Mouse (Mus musculus) lung, embryonic 14.5 days (tissue): ENCODE results near the gene Gm960. TPM values are rescaled to one million over a fixed set of nuclear protein-coding genes. Genes with fewer than 3 reads are reported as not detected.

ENCODE experiments used
- ATAC-seq: fragments of 200-750 bp; cut with Nextera tagmentation; 2 replicates; pipeline ENCODE4 v1.8.0; 2017; ENCODE audit warnings: mild to moderate bottlenecking, moderate TSS enrichment, moderate library complexity; ENCODE audit not compliant: insufficient read depth
- DNase-seq: peaks from one replicate; pipeline ENCODE4 v3.0.0-alpha.2; 2015
- H3K27ac ChIP-seq: fragments of 300-500 bp; sonication (generic); 2 replicates; pipeline ENCODE4 v1.5.1; 2014; ENCODE audit warnings: low read depth, mild to moderate bottlenecking, moderate library complexity
- H3K27me3 ChIP-seq: fragments of 300-500 bp; sonication (generic); 2 replicates; pipeline ENCODE4 v1.6.1; 2014; ENCODE audit warnings: low read length, control low read depth; ENCODE audit not compliant: insufficient read depth
- H3K36me3 ChIP-seq: fragments of 300-500 bp; sonication (generic); 2 replicates; pipeline ENCODE4 v1.6.1; 2014; ENCODE audit warnings: control low read depth; ENCODE audit not compliant: insufficient read depth
- H3K4me1 ChIP-seq: fragments of 300-500 bp; sonication (generic); 2 replicates; pipeline ENCODE4 v1.6.1; 2014; ENCODE audit warnings: antibody characterized with exemption, control low read depth; ENCODE audit not compliant: insufficient read depth
- H3K4me2 ChIP-seq: fragments of 300-500 bp; sonication (generic); 2 replicates; pipeline ENCODE4 v1.6.1; 2014; ENCODE audit warnings: mild to moderate bottlenecking
- H3K4me3 ChIP-seq: fragments of 300-500 bp; sonication (generic); 2 replicates; pipeline ENCODE4 v1.5.1; 2014; ENCODE audit warnings: low read depth, low read length
- H3K9ac ChIP-seq: fragments of 300-500 bp; sonication (generic); 2 replicates; pipeline ENCODE4 v1.6.1; 2014
- H3K9me3 ChIP-seq: fragments of 300-500 bp; sonication (generic); 2 replicates; pipeline ENCODE4 v1.6.1; 2016; ENCODE audit warnings: low read depth, low read length, control low read depth
- CTCF ChIP-seq: IDR thresholded peaks from 2 replicates; pipeline ENCODE4 v1.5.1; 2016; ENCODE audit warnings: antibody characterized with exemption, low read depth
- WGBS: fragments of 180-500 bp; shearing (Covaris S2); extraction: QIAGEN DNeasy Blood & Tissue Kit; methylation state at CpG from one replicate; pipeline ENCODE4 v1.1.7; 2014; 5-methylcytosine and 5-hydroxymethylcytosine counted together
- polyA plus RNA-seq: library from polyadenylated mRNA; unstranded; fragments of >200 nt; fragmentation: Nextera tagmentation; extraction: Ambion mirVana; gene quantifications from 2 replicates; pipeline ENCODE4 v1.2.1, GENCODE M21; 2014

Gm960 gene
- polyA plus RNA-seq, 1 experiment from 2014 or later = 2.9 TPM

DNA sequence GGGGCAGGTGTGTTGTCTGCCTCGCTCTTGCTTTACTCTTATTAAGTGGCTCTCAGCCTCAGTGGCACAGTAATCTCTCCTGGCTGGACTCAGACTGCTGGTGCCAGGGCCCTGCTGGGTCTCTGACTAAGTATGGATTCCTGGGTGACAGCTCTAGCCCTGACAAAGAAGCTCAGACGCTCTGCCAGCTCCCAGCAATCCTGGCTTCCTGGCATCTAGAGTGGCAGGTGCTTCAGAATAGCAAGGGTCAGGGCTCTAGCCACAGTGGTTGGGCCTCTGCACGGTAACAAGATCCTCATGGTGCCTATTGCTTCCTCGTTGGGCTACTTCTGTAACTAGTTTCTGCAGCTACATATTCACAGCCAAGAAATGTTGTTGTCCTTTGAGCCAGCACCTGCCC, 88.4 kb downstream of the Gm960 start:
- Histone ChIP-seq H3K4me1 (peaks cover 4% of the 10 kb centered on the region; the same call in 1 of the 2 replicates), H3K36me3 (peaks cover 33% of the 10 kb centered on the region), H3K9ac (no peak overlapping the region), H3K9me3 (no peaks in the 10 kb centered on the region), H3K4me3 (no peak overlapping the region), H3K4me2 (no peak overlapping the region), H3K27ac (no peak overlapping the region), H3K27me3 (no peaks in the 10 kb centered on the region)
- no peak for ATAC-seq
- WGBS = 56% methylated on average over 4 of the region's 4 CpGs
- DNase-seq = no peak
- no peak for TF ChIP-seq CTCF

- DNase-seq = no peak
- no peaks in the 10 kb centered on the region for H3K9me3 ChIP-seq
- no peak overlapping the region for H3K9ac ChIP-seq
- no peak overlapping the region for H3K4me3 ChIP-seq
- no peaks in the 10 kb centered on the region for H3K4me1 ChIP-seq
- H3K36me3 ChIP-seq = peaks cover 28% of the 10 kb centered on the region
- H3K27ac ChIP-seq = no peak overlapping the region
- no peak for ATAC-seq
- no peak for TF ChIP-seq CTCF
- no peak overlapping the region for H3K4me2 ChIP-seq
- WGBS = 83% methylated on average over 4 of the region's 4 CpGs
- H3K27me3 ChIP-seq = no peaks in the 10 kb centered on the region
These were observed 90.0 kb downstream of the Gm960 start for GRCm38 (mm10) chr19:4608511-4608910.

DNA sequence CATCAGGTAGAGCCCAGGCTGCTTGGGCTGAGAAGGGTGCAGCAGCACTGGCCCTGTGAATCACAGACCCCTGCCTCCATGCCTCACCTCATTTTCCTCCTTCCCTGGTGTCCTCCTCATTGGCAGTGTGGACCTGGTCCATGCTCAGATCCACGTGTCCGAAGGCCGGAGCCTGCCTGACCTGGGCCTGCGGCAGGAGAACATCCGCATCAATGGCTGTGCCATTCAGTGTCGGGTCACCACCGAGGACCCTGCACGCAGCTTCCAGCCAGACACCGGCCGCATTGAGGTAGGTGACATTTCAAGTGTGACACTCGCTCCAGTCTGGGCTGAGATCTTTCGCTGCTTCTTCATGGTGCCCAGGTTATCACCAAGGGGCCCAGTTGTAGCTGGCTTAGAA, 91.1 kb downstream of the Gm960 start:
- 92% methylated on average over 12 of the region's 12 CpGs for WGBS
- DNase-seq (no peak), ATAC-seq (no peak)
- Histone ChIP-seq H3K9ac (no peak overlapping the region), H3K27me3 (no peaks in the 10 kb centered on the region), H3K4me1 (no peaks in the 10 kb centered on the region), H3K27ac (no peak overlapping the region), H3K4me3 (no peak overlapping the region), H3K9me3 (no peaks in the 10 kb centered on the region), H3K4me2 (no peak overlapping the region), H3K36me3 (peaks cover 17% of the 10 kb centered on the region)
- TF ChIP-seq CTCF = no peak

DNA sequence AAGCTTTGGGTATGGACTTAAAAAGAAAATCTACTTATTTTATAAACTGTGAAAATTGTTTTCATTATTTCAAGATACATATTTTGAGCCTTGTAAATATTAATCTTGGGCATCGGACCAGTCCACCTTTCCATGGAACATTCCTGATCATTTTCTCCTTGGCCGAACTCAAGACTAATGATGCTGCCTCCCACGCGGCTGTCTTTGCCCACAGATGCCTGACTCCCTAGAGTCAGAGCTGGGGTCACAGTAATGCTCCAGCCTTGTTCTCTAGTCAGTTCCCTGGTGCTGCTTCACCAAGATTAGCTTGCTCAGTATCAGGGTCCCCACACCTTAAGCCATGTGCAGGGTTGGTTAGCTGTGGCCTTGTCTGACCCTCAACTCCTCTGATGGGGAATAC, 92.8 kb downstream of the Gm960 start:
- TF ChIP-seq CTCF = no peak
- DNase-seq = no peak

GRCm38 (mm10) chr19:4603801-4604723, 94.4 kb downstream of the Gm960 start:
- ATAC-seq (peak; percentile 80), DNase-seq (peak; percentile 76)
- WGBS = 34% methylated on average over 24 of the region's 24 CpGs
- Histone ChIP-seq H3K27me3 (no peaks in the 10 kb centered on the region), H3K4me3 (no peak overlapping the region), H3K9ac (peak overlapping the region; percentile 20; the same call in 1 of the 2 replicates), H3K27ac (no peak overlapping the region), H3K4me1 (no peaks in the 10 kb centered on the region), H3K36me3 (no peaks in the 10 kb centered on the region), H3K4me2 (peak overlapping the region; percentile 33; the same call in 1 of the 2 replicates), H3K9me3 (no peaks in the 10 kb centered on the region)
- TF ChIP-seq CTCF = peak; percentile 72

More for the DNA sequence above, 92.8 kb downstream of the Gm960 start:
- no peak overlapping the region for H3K27ac ChIP-seq
- 72% methylated on average over 4 of the region's 4 CpGs for WGBS
- no peaks in the 10 kb centered on the region for H3K36me3 ChIP-seq
- H3K9ac ChIP-seq = no peak overlapping the region
- no peak for ATAC-seq
- H3K27me3 ChIP-seq = no peaks in the 10 kb centered on the region
- no peak overlapping the region for H3K4me3 ChIP-seq
- no peak overlapping the region for H3K4me2 ChIP-seq
- H3K4me1 ChIP-seq = no peaks in the 10 kb centered on the region
- H3K9me3 ChIP-seq = no peaks in the 10 kb centered on the region

DNA sequence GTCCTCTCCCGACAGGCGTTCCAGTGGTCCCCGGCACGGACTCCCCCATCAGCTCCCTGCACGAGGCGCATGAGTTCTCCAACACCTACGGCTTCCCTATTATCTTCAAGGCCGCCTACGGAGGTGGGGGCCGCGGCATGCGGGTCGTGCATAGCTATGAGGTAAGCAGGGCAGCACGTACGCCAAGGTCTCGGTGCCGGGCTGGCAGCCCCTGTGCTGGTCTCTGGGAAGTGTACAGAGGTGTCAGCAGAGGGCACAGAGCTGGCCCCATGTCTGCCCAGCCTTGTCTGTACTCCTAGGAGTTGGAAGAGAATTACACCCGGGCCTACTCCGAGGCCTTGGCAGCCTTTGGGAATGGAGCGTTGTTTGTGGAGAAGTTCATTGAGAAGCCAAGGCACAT, 96.0 kb downstream of the Gm960 start:
- Histone ChIP-seq H3K9me3 (no peaks in the 10 kb centered on the region), H3K27me3 (no peaks in the 10 kb centered on the region), H3K36me3 (no peaks in the 10 kb centered on the region), H3K9ac (no peak overlapping the region), H3K4me1 (no peaks in the 10 kb centered on the region), H3K4me2 (no peak overlapping the region), H3K27ac (no peak overlapping the region), H3K4me3 (no peak overlapping the region)
- DNase-seq = no peak
- no peak for ATAC-seq
- 73% methylated on average over 20 of the region's 20 CpGs for WGBS
- no peak for TF ChIP-seq CTCF

- Histone ChIP-seq H3K9me3 (no peaks in the 10 kb centered on the region), H3K4me2 (no peak overlapping the region), H3K4me3 (no peak overlapping the region), H3K36me3 (no peaks in the 10 kb centered on the region), H3K4me1 (no peaks in the 10 kb centered on the region), H3K9ac (no peak overlapping the region), H3K27me3 (no peaks in the 10 kb centered on the region), H3K27ac (no peak overlapping the region)
- no peak for DNase-seq
- ATAC-seq = no peak
- no peak for TF ChIP-seq CTCF
- WGBS = 54% methylated on average over 2 of the region's 2 CpGs
These were observed 102.4 kb downstream of the Gm960 start for GRCm38 (mm10) chr19:4596071-4596470.
